Mouse (Mus musculus) C2C12 (cell line): Measurements from ENCODE around the gene Prodh2.

ENCODE experiments used
- CEBPB ChIP-seq: IDR thresholded peaks from one replicate; pipeline ENCODE4 v1.6.1; 2011; ENCODE audit warnings: low read depth, mild to moderate bottlenecking, control low read depth, moderate library complexity
- CTCF ChIP-seq: IDR thresholded peaks from one replicate; pipeline ENCODE4 v1.5.1; 2011; ENCODE audit not compliant: control insufficient read depth, insufficient read depth, insufficient read length

GRCm38 (mm10) chr7:30444971-30445751, 48.3 kb upstream of the Prodh2 start, which contains the start of gene Aplp1:
- no peak for TF ChIP-seq CEBPB
- TF ChIP-seq CTCF = no peak
